Mouse (Mus musculus): ENCODE data around the gene Clk1. TPM values are rescaled to one million over a fixed set of nuclear protein-coding genes. Genes with fewer than 3 reads are reported as not detected.
A peak's percentile ranks its signal among the peaks of the same experiment; 100 is the strongest.

Clk1 gene
- polyA plus RNA-seq, 1 experiment: 45.9 TPM

DNA sequence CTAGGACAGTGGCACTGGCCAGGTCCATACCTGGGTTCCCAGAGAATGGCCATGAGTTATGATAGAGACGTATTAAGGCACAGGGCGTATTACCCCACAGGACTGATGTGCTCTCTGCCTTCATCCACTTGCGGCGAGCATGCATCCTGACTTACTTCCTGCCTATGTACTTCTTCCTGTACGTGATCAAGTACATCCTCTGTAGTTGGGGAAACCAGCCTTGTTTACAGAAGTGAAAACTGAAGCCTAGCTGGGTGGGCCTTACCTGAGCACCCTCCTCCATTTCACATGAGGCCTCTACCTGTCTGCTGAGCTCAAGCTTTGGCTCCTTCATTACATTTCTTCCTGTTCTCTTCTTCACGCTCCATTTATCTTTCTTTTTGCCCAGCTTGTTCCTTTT lies 30.4 kb upstream of the Clk1 start:
- no peak for DNase-seq
- H3K27me3 ChIP-seq (replicated peaks; ENCODE audit: control insufficient read depth, insufficient read depth, low read length): no peaks in the 10 kb centered on the region
- peaks cover 1% of the 10 kb centered on the region for H3K36me3 ChIP-seq (ENCODE audit: control insufficient read depth, insufficient read depth, low read length)
- TF ChIP-seq CTCF (conservative IDR thresholded peaks at IDR 0.05; ENCODE audit: insufficient read depth, insufficient read length, low read depth, low read length) (no peak), POLR2A (IDR thresholded peaks at IDR 0.05; ENCODE audit: low read depth, low read length) (no peak)
- no peak overlapping the region for H3K27ac ChIP-seq (ENCODE audit: insufficient read depth, low read depth, low read length)
- H3K4me3 ChIP-seq (ENCODE audit: insufficient read depth, low read depth, low read length): no peak overlapping the region
- no peaks in the 10 kb centered on the region for H3K4me1 ChIP-seq (ENCODE audit: control insufficient read depth, insufficient read depth, low read length)
- 82% methylated on average over 6 of the region's 6 CpGs for WGBS

DNA sequence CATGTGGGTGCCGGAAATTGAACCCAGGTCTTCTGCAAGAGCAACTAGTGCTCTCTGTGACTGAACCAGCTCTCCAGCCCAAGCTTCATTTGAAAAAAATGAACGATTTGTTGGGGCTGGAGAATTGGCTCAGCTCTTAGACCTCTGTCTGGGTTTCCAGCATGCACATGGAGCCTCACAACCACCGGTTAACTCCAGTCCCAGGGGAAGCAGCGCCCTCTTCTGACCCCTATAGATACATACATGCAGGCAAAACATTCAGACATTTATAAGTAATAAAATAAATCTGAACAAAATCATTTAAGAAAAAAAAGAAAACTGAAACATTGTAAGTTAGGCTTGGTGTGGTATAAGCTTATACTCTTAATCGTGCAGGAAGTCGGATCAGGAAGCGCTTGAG lies 24.5 kb upstream of the Clk1 start:
- Histone ChIP-seq H3K4me1 (ENCODE audit: control insufficient read depth, insufficient read depth, low read length) (peaks cover 2% of the 10 kb centered on the region; the same call in 1 of the 2 replicates), H3K27me3 (replicated peaks; ENCODE audit: control insufficient read depth, insufficient read depth, low read length) (no peaks in the 10 kb centered on the region), H3K27ac (ENCODE audit: insufficient read depth, low read depth, low read length) (no peak overlapping the region), H3K4me3 (ENCODE audit: insufficient read depth, low read depth, low read length) (no peak overlapping the region), H3K36me3 (ENCODE audit: control insufficient read depth, insufficient read depth, low read length) (peaks cover 1% of the 10 kb centered on the region)
- TF ChIP-seq CTCF (conservative IDR thresholded peaks at IDR 0.05; ENCODE audit: insufficient read depth, insufficient read length, low read depth, low read length): no peak
- no peak for TF ChIP-seq POLR2A (IDR thresholded peaks at IDR 0.05; ENCODE audit: low read depth, low read length)
- DNase-seq: no peak
- 73% methylated on average over 7 of the region's 7 CpGs for WGBS

DNA sequence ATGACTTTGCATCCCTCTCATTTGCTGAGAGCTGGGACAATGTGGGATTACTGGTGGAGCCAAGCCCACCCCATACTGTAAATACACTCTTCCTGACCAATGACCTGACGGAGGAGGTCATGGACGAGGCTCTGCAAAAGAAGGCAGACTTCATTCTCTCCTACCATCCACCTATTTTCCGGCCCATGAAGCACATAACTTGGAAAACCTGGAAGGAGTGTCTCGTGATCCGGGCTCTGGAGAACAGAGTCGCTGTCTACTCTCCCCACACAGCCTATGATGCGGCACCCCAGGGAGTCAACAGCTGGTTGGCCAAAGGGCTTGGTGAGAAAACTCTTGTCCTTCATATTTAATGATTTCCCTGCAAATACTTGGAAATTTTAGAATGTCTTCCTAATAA lies 23.9 kb upstream of the Clk1 start:
- DNase-seq: peak; percentile 74
- H3K27ac ChIP-seq (ENCODE audit: insufficient read depth, low read depth, low read length): no peak overlapping the region

DNA sequence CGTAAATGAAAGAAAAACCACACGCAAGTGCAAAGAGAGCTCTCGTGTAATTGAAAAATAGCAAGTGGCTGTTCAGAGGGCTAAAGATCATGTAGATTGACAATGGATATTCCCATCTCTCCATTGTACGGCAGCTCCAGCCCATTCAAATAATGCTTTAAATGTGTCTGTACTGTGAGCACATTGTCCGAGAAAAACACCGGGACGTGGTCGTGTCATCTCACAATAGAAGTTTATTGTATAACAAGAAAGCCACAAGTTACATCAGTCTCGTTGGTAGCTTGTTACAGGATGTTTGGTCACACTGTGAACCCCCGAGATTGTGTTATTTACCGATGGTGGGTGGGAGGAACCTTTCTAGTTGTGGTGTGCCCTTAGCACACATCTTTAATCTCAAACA lies 22.0 kb upstream of the Clk1 start:
- Histone ChIP-seq H3K27ac (ENCODE audit: insufficient read depth, low read depth, low read length) (peak overlapping the region; percentile 51), H3K27me3 (replicated peaks; ENCODE audit: control insufficient read depth, insufficient read depth, low read length) (no peaks in the 10 kb centered on the region), H3K4me3 (ENCODE audit: insufficient read depth, low read depth, low read length) (peak overlapping the region; percentile 82), H3K4me1 (ENCODE audit: control insufficient read depth, insufficient read depth, low read length) (peaks cover 2% of the 10 kb centered on the region; the same call in 1 of the 2 replicates), H3K36me3 (ENCODE audit: control insufficient read depth, insufficient read depth, low read length) (no peaks in the 10 kb centered on the region; the same call in 1 of the 2 replicates)
- DNase-seq: no peak
- 2% methylated on average over 11 of the region's 11 CpGs for WGBS
- TF ChIP-seq POLR2A (IDR thresholded peaks at IDR 0.05; ENCODE audit: low read depth, low read length) (no peak), CTCF (conservative IDR thresholded peaks at IDR 0.05; ENCODE audit: insufficient read depth, insufficient read length, low read depth, low read length) (no peak)

More for the DNA sequence above, 23.9 kb upstream of the Clk1 start:
- TF ChIP-seq CTCF (conservative IDR thresholded peaks at IDR 0.05; ENCODE audit: insufficient read depth, insufficient read length, low read depth, low read length) (no peak), POLR2A (IDR thresholded peaks at IDR 0.05; ENCODE audit: low read depth, low read length) (no peak)
- H3K27me3 ChIP-seq (replicated peaks; ENCODE audit: control insufficient read depth, insufficient read depth, low read length): no peaks in the 10 kb centered on the region
- no peak overlapping the region for H3K4me3 ChIP-seq (ENCODE audit: insufficient read depth, low read depth, low read length)
- 64% methylated on average over 7 of the region's 7 CpGs for WGBS
- H3K36me3 ChIP-seq (ENCODE audit: control insufficient read depth, insufficient read depth, low read length): no peaks in the 10 kb centered on the region; the same call in 1 of the 2 replicates
- peaks cover 2% of the 10 kb centered on the region; the same call in 1 of the 2 replicates for H3K4me1 ChIP-seq (ENCODE audit: control insufficient read depth, insufficient read depth, low read length)

DNA sequence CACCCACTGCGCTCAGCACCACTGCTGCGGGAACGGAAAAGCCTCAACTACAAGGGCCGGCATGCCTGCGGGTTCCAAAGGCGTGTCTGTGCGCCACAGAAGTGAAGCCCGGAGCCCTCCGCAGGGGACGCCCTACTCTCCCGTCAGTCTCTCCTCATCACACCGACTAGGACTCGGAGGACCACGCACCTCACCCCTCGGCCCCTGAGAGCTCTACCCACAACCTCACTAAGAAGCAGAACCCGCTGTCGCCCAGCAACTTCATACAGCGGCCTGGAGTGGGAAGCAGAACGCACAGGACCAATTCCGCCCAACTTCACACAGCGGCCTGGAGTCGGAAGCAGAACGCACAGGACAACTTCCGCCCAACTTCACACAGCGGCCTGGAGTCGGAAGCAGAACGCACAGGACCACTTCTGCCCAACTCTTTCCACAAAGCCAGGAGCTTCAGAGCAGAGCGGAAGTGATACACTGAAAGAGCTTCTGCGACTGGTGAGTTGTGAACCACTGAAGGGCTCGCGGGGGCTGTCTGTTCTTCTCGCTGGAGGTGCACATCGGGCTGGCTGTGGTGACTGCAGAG lies 21.4 kb upstream of the Clk1 start, which contains the start of the genes Nif3l1 and Ppil3:
Gene Nif3l1 (plus strand): TSS at position 9 of the 580 bp plus-strand sequence.
Gene Ppil3 (minus strand): TSS at position 344 of the 580 bp plus-strand sequence.
- DNase-seq: peak; percentile 92
- Histone ChIP-seq H3K4me3 (ENCODE audit: insufficient read depth, low read depth, low read length) (peak within 1 kb of the TSS; percentile 82), H3K4me1 (ENCODE audit: control insufficient read depth, insufficient read depth, low read length) (peaks cover 2% of the 10 kb centered on the region; the same call in 1 of the 2 replicates), H3K27me3 (replicated peaks; ENCODE audit: control insufficient read depth, insufficient read depth, low read length) (no peaks in the 10 kb centered on the region), H3K27ac (ENCODE audit: insufficient read depth, low read depth, low read length) (peak within 1 kb of the TSS; percentile 82), H3K36me3 (ENCODE audit: control insufficient read depth, insufficient read depth, low read length) (no peaks in the 10 kb centered on the region; the same call in 1 of the 2 replicates)
- under 1% methylated on average over 33 of the region's 33 CpGs for WGBS
- TF ChIP-seq POLR2A (IDR thresholded peaks at IDR 0.05; ENCODE audit: low read depth, low read length): peak; percentile 72
- no peak for TF ChIP-seq CTCF (conservative IDR thresholded peaks at IDR 0.05; ENCODE audit: insufficient read depth, insufficient read length, low read depth, low read length)

DNA sequence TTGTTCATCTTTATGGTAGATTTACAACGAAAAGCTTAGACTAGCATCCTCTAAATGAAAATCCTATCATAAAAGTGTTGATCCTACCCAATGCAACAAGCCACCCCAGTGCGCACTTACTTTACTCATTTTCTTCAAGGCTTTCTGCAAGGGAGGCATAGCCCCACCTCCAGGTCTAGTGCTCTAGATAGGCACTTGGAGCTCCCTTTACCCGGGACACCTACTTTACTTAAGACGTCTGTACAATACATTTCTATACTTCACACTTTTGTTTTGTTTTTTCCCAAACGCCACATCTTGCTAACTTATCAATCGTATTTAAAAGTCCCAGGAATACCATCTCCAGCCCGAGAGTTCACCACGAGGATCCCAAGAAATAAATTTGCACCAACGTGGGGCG lies 20.8 kb upstream of the Clk1 start:
- TF ChIP-seq POLR2A (IDR thresholded peaks at IDR 0.05; ENCODE audit: low read depth, low read length) (no peak), CTCF (conservative IDR thresholded peaks at IDR 0.05; ENCODE audit: insufficient read depth, insufficient read length, low read depth, low read length) (no peak)

DNA sequence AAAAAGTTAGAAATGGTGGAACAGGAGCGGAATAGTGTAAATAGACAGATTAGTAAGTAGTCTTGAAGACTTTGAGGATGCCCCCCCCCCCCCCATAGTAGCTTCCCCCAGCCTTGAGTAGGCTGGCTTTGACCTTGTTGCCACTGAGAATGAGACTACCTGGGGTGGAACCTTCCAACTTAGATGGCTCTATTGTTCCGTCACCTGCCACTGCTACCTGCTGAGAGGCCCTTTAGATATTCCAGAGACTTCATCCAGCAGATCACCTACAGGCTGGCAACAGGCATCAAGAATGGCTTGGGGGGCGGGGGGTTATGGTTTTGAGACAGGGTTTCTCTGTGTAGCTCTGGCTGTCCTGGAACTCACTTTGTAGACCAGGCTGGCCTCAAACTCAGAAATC lies 685 bp upstream of the Clk1 start:
- Histone ChIP-seq H3K36me3 (ENCODE audit: control insufficient read depth, insufficient read depth, low read length) (peaks cover 10% of the 10 kb centered on the region; the same call in 1 of the 2 replicates), H3K4me3 (ENCODE audit: insufficient read depth, low read depth, low read length) (no peak overlapping the region), H3K4me1 (ENCODE audit: control insufficient read depth, insufficient read depth, low read length) (0 out of 2 replicates have a peak, but pooled peaks cover 4% of the 10 kb centered on the region), H3K27me3 (replicated peaks; ENCODE audit: control insufficient read depth, insufficient read depth, low read length) (no peaks in the 10 kb centered on the region), H3K27ac (ENCODE audit: insufficient read depth, low read depth, low read length) (no peak overlapping the region)
- DNase-seq: no peak
- TF ChIP-seq POLR2A (IDR thresholded peaks at IDR 0.05; ENCODE audit: low read depth, low read length) (no peak), CTCF (conservative IDR thresholded peaks at IDR 0.05; ENCODE audit: insufficient read depth, insufficient read length, low read depth, low read length) (no peak)
- WGBS: 97% methylated on average over 3 of the region's 3 CpGs

More for the DNA sequence above, 20.8 kb upstream of the Clk1 start:
- WGBS: 9% methylated on average over 10 of the region's 10 CpGs
- Histone ChIP-seq H3K36me3 (ENCODE audit: control insufficient read depth, insufficient read depth, low read length) (no peaks in the 10 kb centered on the region; the same call in 1 of the 2 replicates), H3K4me1 (ENCODE audit: control insufficient read depth, insufficient read depth, low read length) (peaks cover 2% of the 10 kb centered on the region; the same call in 1 of the 2 replicates), H3K27me3 (replicated peaks; ENCODE audit: control insufficient read depth, insufficient read depth, low read length) (no peaks in the 10 kb centered on the region), H3K4me3 (ENCODE audit: insufficient read depth, low read depth, low read length) (peak overlapping the region; percentile 82), H3K27ac (ENCODE audit: insufficient read depth, low read depth, low read length) (no peak overlapping the region)
- no peak for DNase-seq

Measured in kidney, adult 2 months (tissue).